Mouse (Mus musculus) right cerebral cortex, adult 18-20 months (tissue): ENCODE data around the gene 9030612E09Rik.

Experiments
- DNase-seq: peaks from one replicate; pipeline ENCODE4 v3.0.0; 2022; ENCODE audit warnings: mixed read lengths

Gene 9030612E09Rik

DNA sequence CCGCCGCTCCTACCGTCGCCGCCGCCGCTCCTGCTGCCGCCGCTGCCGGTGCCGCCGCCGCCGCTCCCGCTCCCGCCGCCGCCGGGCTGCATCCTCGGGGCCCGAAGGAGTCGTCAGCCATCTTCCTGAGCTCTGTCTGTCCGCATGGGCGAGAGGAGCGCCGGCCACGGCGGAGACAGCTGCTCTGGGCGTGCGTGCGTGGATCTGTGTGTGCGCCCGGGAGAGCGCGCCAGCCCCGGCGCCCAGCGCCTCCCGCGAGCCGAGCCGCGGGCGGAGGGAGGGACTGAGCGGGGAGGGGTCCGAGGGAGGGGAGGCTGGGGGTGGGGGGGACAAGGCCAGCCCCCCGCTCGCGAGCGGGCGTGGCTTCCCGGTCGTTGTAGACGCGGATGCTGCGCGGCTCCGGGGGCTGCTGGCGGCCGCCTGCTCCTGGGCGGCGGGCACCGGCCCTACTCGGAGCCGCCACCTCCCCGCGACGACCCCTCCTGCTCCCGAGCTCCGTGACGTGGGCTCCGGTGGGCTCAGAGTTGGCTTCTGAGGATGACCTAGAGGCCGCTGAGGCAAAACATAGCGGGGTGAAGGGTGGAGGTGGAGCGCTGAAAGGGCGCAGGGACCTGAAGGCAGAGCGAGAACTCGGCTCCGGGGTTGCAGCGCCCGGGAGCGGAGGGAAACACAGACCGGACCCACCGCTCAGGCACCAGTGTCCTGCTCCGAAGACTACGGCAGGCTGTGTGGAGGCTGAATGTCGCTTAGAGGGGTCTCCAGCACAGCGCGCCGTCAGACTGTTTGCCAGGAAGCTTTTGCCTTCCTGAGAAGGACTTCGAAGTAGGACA, at the start of gene 9030612E09Rik, which contains the start of gene Sobp:
9030612E09Rik (plus strand) TSS at position 379 of the 830 bp plus-strand sequence.
Sobp (minus strand) TSS at position 205 of the 830 bp plus-strand sequence.
- peak; percentile 83 for DNase-seq

DNA sequence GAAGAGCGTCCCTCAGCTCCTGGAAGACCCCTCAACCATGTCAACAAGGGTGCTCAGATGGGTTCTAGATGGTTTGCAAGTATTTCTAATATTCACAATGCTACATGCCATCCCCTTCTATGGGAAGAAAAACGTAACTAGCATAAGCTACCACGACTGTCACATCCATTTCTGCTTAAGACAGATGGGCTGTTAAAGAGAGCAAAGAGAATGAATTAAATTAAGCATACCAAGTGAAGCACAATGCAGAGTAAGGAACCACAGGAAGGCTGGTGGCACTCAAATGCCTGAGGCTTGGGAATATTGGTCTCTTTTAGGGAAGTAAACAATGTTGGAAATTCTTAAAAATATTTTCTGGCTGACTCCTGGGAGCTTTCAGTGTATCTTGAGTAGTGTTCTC, 45.8 kb upstream of the 9030612E09Rik start:
- no peak for DNase-seq

DNA sequence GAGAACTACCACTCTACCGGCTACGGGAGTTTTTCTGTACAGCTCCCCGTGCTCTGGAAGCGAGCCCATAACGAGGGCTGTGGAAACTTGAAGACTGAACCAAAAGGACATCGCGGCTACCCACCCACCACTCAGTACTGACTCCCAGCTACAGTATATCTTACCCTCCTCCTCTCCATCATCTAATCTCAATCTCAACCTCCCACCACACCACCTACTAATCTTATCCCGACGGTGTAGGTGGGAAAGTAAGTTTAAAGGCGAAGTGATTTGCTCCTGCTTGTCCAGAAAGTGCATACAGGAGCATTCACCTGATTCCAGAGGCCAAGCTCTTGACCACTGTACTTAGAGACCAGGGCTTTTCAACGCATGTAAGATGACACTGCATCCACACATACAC, 40.5 kb upstream of the 9030612E09Rik start:
- peak; percentile 23 for DNase-seq

DNA sequence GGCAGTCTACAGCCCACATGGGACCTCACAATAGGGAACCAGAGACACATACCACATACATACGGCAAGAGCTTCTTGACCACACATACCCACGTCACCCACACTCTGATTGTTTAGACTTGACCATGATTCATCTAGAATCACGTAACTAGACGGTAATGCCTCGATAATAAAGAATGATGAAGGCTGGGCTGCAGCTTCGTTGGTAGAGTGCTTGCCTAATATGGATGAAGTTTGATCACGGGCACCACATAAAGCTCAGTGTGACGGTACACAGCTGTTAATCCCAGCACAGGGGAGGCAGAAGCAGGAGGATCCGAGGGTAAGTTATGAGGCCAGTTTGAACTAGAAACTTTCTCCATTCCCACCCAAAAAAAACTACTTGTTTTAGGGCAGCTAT, 31.3 kb upstream of the 9030612E09Rik start:
- no peak for DNase-seq

DNA sequence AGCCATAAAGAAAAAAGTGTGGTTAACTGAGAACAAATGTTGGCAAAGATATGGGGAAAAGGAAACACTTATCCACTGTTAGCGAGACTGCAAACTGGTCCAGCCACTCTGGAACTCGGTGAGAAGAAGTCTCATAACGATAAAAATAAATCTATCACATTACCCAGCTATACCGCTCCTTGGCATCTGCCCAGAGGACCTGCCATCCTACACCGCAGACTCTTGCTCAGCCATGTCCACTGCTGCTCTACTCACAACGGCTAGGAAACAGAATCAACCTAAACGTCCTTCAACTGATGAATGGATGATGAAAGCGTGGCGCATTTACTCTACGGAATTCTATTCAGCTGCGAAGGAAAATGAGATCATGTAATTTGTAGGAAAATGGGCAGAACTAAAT, 26.0 kb upstream of the 9030612E09Rik start:
- DNase-seq, result no peak

DNA sequence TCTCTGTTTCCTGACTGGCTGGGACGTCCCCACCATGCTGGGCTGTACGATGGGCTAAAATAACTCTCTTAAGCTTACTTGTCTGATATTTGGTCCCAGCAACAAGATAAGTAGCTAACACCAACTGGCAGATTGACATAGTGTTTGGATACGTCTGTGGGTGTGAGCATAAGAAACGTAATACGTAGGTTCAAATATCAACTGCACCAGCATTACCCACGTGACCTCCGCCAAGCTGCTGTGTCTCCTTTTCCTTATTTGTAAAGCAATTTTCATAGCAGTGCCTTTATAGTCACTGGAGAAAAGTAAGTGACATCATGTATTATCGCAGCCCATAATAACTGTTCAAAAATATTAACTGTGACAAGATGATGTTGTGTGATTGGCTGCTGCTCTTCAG, 21.9 kb upstream of the 9030612E09Rik start:
- DNase-seq, result no peak

DNA sequence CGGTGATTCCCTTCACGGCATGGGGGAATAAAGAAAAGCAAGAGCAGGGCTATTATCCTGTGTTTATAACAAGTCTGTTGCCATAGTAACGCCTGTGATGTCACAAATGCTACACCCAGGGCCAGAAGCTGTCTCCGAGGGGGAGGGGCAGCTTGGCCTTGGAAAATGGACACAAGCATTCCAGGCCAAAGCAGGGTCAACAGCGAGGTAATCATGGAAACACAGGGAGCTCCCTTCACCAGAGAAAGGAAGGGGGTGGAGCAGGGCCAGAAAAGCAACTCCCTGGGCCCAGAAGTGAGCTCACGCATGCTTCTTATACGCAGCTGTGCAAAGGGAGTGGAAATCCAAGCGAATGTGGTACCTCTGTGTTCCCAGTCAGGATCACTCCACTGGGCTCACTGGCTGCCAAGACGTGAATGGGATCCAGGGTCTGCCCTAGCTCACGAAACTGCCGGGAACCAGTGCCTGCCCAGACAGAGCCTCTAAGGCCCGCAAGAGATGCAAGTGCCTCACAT, 19.4 kb upstream of the 9030612E09Rik start:
- DNase-seq, result peak; percentile 28

DNA sequence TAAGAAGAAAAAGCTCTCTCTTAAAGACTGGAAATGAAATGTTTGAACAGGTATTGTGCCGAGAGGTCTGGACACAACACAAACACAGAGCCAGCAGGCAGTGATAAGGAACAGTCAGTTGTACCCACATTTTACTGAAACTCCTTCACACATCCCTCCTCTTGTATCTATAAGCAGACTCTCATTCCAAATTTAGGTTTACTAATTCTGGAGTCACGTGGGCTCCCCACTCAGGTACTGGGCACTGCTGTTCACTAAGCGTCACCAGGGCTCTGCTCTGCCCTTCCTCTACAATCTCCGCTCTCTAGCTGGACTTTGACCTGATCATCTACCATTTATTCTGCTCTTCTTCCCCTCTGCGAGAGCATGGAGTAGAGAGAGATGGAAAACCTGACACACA, 15.6 kb upstream of the 9030612E09Rik start:
- DNase-seq, result no peak

DNA sequence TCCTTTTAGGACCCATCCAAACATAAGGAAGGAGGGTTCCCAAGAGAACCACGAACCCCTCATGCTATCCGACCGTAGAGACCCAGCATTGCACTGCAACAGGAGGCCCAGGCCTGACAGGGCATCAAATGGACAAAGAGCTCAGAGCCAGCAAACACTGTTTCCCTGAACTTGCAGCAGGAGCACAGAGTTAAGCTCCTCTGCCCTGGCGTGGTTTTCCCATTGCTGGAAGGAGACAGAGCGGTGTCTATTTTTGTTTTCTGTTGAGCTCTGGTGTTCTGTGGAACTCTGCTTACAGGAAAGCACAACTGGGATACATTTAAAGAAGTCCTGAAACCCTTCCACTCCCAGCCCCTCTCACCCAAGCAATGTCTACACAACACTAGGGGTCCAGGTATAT, 15.2 kb upstream of the 9030612E09Rik start:
- no peak for DNase-seq

DNA sequence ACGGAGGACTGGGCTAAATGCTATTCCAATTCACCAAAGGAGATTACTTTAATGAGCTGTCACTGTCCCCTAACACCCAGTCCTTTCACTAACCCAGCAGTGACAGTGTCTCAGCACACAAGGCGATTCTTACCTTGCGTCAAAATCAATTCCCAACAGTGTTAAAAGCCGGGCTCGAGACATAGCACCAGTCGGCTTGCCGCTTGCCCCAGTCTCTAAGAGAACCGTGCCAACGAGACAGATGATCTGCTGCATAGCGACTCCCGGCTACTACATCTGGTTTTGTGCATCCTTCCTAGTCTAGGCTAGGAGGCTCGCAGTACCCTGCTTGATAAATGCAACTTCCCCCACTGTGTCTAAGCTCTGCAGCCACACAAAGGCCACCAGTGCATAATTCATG, 12.2 kb upstream of the 9030612E09Rik start:
- DNase-seq, result no peak

DNA sequence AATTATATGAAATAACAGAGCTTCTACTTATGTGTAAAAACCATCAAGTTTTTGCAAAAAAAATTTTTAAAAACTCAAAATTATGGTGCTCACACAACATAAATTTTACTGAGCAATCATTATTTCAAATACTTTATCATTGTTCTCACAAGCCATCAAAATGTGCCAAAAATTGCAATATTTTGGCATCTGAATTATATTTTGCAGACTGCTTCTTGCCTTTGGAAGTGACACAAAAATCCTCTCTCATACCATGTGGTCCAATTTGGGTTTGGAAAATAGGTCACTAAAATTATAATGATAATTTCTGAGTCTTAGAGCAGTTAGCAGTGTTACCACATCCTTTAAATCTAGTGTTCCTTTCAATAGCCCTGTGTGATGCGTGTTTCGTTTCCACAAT, 10.1 kb upstream of the 9030612E09Rik start:
- DNase-seq, result no peak

DNA sequence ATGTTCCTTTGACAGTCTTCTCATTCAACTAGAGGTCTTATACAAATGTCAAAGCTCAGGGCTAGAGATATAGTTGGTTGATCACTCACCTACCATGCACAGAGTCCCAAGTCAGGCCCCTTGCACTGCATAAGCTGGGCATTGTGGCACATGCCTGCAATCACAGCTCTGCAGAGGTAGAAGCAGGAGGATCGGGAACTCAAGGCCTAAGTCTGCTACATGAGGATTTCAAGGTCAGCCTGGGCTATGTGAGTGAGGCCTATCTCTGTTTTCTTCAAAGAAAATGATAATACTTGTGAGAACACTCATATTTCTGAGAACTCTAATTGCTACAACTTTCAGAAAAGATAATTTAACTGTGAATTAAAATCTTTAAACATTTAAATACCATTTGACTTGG, 8.4 kb upstream of the 9030612E09Rik start:
- DNase-seq, result no peak

DNA sequence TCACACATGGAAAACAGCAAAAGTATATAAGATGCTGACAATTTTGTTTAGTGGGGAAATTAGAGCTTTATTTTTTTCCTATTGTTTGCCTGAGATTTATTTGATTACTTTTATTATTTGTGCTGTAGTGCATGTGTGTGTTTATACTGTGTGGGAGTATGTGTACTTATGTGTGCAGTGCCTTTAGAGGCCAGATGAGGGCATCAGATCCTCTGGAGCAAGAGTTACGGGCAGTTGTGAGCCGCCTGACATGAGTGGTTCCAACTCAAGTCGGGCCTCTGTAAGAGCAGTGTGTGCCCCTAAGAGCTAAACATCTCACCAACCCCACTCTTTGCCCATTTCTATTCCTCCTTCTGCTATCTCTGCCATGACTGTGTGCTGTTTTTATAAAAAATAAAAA, 7.7 kb upstream of the 9030612E09Rik start:
- DNase-seq, result no peak

DNA sequence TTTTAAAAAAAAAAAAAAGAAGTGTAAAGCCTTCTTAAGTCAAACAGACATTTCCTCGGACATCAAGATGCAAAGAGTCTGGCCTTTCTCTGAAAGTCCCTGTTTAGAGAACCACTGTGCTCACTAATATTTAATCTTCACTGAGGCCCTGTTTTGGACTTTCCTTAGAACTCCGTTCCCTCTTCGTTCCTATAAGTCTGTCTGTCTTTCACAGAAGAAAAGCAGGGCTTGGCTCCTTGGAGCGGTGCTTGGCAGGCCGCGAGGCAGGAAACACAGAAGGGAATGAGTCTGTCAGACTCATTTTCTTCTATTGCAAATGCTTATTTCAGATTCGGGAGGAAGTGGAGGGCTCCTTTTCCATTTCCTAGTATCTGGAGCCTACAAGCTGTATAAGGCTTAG, 5.7 kb upstream of the 9030612E09Rik start:
- no peak for DNase-seq

DNA sequence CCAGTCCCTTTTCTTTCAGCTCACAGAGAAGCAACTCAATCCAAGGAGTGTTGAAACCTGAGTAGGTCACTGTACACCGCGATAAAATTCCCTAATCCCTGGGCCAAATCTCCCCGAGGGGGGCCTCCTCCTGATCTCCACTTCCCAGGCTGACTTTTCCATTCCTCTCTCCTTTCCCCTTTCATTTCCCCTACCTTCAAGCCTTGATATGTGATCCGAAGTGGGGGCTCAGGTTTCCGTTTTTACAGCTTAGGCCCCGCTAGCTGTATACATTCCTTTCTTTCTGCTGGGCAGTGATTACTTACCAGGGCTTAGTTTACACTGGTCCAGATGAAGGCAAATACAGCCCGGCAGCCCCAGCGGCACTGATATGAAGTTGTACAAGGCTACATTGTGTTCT, 3.4 kb upstream of the 9030612E09Rik start:
- DNase-seq, result no peak

DNA sequence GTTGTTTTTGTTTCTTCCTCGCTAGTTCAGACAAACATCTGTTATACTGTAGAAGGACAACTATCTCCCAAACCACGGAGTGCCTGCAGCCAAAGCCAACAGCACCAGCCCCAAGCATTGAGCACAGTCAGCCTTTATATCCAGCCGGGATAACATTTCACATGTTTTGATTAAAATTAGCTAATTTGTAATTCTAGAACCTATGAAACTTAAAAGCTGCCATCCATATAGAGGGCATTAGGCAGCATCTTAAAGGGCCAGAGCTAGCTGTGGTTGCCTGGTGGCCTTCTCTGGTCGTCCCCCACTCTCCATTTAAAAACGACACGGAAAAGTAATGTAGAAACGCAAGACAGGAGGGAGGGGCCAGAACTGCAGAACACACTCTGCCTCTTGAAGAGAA, 2.4 kb upstream of the 9030612E09Rik start:
- no peak for DNase-seq

DNA sequence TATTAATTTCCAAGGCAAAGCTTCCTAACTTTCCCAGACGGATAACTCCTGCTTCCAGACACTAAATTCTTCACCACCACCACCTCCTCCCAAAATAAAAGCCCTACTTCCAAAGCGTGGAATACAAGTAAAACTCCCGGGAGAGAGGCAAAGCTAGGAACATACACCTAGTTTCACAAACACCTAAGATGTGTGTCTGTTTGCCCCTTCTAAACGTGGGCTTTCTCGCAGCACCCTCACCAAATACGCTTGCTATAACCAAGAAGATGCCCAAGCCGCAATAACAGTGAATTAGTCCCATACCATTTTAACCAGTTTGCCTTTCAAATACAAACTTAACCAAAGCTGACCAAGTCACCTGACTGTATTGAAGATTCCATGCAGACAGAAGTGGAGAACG, 1.9 kb upstream of the 9030612E09Rik start:
- DNase-seq, result no peak

DNA sequence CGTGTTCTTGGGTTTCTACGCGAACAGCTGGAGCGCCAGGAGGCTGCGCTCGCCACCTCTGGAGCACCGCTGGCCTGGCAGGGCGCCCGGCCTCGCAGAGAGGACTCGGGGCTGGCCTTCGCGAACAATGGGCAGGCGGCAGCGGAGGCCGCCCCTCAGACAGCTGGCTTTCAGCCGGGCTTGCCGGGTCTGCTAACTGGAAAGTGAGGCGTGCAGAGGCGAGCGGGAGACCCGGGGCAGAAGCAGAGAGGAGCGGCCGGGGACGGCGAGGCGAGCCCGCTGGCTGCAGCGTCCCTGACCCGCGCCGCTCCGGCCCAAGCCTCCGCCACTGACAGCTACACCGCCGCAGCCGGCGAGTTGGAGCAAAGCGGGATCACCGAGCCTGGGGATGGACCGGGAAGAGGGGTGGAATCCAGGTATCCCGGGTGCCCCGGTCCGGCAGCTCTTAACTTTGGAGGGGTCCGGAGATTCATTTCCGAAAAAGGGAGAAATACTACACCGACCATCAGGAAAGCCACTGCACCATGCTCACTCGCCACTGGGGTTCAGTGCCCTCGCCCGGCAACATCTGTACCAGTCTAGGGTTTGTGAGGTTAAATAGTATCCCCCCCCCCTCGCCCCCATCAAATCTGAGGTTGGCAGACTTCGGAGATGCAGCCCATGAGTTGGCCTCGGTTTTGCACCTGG, 1.2 kb upstream of the 9030612E09Rik start:
- DNase-seq, result peak; percentile 48

DNA sequence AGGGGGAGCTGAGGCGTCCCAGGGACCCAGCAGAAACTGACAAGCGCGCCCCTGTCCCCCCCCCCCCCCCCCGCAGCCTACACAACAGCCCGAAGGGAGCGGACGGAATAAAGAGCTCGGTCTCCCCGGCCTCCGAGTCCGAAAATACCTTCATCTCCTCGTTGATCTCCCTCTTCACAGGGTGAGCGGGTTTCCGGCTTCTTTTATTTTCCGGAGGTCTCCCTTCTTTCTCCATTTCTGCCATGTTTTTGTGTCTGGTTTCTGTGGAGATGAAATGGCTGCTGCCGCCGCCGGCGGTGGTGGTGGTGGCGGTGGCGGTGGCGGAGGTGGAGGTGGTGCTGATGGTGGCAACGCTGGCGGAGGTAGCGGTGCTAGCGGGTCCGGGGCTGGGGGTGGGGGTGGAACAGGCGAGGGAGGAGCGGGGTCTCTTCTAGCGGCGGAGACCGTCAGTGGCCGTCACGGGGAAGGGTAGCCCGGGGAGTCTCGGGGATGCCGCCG, 627 bp upstream of the 9030612E09Rik start:
- peak; percentile 47 for DNase-seq

DNA sequence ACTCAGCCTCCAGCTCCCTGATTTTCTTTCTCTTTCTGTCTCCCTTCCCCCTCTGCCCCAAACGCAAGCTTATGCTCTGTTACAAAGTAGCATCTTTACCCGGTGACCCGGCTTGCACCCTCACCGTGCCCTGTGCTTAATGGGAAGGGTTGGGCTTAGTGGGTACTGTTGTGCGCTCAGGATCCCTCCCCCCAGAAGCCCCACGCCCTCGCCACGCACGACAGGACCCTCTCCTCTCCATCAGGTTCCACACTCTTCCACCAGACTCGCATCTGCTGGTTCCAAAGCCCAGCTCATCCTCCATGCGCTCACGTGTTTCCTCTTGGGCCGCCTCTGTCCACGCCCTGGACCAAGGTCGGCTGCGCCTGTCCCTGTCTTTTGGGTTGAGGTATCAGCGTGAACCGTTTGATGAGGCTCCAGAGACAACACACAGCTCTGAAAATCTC, 675 bp downstream of the 9030612E09Rik start:
- peak; percentile 47 for DNase-seq

DNA sequence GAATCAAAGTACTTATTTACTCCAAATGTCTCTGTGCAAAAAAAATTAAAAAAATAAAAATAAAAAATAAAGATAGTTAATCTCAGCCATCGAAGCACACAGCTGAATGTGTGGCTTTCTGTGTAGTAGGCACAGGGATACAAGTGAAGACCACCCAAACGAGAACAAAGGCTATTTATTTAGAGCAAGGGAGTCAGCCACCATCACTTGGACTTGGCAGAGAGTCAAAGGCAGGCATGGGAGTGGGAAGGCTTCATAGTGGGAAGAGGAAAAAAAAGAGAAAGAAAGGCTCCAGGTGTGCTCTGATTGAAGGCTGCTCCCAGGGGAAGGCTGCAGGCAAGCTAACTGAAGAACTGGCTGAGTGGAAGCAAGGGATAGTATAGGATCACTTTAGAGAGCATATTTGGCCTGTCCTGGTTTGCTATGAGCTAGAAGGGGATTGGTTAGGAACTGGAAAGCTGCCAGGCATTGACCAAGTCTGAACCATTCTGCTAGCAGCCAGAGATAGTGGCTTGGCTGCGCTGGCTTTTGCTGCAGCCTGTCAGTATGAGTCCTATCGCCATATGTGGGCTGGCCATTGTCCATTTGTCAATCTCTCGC, 5.9 kb downstream of the 9030612E09Rik start:
- no peak for DNase-seq

DNA sequence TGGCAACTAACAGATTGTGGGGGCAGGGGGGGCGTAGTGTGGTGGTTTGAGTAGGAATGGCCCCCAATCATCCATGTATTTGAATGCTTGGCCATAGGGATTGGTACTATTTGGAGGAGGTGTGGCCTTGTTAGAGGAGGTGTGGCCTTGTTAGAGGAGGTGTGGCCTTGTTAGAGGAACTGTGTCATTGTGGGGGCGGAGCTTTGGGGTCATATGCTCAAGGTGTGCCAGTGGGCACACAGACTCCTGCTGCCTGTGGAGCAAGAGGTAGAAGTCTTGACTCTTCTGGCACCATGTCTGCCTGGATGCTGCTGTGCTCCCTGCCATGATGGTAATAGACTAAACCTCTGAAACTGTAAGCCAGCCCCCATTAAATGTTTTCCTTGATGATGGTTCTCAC, 25.7 kb downstream of the 9030612E09Rik start:
- DNase-seq, result no peak

DNA sequence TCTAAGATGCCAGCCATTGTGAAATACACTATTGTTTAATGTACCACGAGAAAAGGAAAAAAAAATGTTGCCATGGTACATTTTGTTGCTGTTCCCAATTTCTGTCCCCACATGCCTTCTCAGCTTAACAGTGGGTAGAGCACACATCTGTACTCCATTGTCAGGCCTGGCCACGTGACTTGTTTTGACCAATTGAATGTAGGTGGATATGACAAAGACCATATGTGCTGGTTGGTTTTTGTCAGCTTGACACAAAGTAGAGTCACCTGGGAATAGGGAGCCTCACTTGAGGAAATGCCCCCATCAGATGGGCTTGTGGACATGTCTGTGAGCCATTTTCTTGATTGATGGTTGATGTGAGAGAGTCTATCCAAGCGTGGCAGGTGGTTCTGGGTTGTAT, 29.4 kb downstream of the 9030612E09Rik start:
- no peak for DNase-seq
